Mouse (Mus musculus) spleen, postnatal 0 days (tissue): ENCODE results near the gene Baz2b. TPM values are rescaled to one million over a fixed set of nuclear protein-coding genes. Genes with fewer than 3 reads are reported as not detected.

Experiments
- polyA plus RNA-seq: library from polyadenylated mRNA; unstranded; fragments of >200 nt; fragmentation: Nextera tagmentation; extraction: Ambion mirVana; gene quantifications from 2 replicates; pipeline ENCODE4 v1.2.1, GENCODE M21; 2015

The Baz2b gene
- polyA plus RNA-seq, result 44.8 and 46.9 TPM in 2 replicates

DNA sequence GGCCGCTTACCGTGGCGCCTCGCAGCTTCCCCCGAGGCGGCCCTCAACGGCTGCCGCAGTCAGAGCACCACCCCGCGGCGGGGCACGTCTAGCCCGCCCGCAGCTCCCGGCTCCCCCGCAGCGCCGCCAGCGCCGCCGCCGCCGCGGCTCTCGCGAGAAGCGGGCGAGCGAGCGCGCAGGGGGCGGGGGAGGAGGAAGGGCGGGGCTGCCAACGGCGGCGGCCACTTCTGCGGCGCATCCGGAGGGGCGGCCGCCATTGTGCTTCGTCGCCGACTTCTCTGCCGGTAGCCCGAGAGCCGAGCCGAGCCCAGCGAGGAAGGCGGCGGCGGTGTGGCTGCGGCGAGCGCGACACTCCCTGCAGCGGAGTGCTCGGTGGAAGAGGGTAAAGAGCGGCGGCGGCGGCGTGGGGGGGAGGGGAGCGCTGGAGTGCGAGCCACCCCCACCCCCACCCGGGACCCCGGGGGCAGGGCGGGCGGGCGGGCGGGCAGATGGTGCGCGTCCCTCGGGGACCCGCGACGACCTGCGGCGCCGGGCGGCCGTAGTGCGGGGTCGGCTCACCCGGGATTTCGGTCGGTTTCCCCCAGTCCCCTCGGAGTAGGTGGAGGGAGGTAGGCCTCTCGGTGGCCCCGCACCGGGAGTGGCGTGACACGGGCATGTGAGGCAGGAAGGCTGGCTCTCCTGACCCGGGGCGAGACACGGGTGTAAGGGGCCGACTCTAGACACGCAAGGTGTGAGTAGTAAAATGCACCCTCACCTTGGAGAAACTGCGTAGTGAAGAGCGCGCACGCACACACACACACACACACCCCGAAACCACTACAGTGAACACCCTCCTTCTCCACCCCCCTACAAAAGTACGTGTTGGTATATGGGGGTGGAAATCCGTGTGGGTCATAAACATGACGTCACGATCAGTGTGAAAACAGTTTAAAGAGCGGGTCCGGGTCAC, at the start of gene Baz2b, which contains the start of gene March7:
TSS of gene Baz2b (minus strand) at position 137 of the 949 bp plus-strand sequence.
TSS of gene March7 (plus strand) at position 185 of the 949 bp plus-strand sequence.

DNA sequence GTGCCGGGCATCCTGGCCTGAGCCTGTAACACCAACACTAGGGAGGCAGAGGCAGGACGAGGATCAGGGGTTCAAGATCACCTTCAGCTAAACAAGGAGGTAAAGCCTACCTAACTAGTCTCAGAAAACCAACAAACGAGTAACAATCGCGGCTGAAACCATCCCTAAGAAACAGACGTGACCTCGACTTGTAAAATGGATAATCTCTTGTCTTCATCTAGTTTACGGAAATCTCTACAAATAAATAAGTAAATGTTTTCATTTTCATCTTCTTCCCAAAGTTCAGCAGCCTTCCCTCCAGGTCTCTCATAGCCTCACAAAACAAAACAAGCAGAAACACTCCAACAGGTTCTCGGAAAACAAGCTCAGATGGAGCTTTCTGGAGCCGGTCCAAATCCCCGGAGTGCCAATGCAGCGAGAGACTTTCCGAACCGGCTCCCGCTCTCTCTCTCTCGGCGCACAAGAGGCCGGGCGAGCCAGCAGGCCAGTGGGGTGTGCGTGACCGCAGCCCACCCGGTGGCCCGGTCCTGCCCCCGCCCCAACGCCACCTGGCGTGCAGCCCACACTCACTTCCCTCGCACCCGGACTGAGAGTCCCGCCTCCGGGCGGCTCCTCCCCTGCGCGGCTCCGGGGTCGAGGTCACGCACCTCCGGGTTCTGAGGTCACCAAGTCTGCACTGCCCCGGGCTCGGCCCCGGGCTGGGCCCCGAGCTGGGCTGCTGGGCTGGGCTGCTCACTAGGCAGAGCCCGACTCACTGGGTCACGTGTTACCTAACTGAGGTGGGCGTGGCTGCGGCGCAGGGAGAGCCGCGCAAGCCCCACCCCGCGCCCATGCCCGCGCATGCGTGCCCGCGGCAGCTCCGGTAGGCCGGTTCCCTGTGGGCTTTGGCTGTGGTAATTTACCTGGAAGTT, 327.6 kb downstream of the Baz2b start, which contains the start of gene Wdsub1:
TSS of gene Wdsub1 (minus strand) at position 761 of the 911 bp plus-strand sequence.

Other genes with a start within 250 kb of the Baz2b start
- 32.5 and 42.3 TPM in 2 replicates for gene March7, start within 50 bp of the Baz2b start, polyA plus RNA-seq
- gene Cd302, start 74.6 kb upstream of the Baz2b start, polyA plus RNA-seq, result 23.9 and 35.2 TPM in 2 replicates
- 0.94 and 1.6 TPM in 2 replicates for gene Ly75, start 173.5 kb upstream of the Baz2b start, polyA plus RNA-seq